Mouse (Mus musculus) B cell, adult 67 days (primary cell): Measurements from ENCODE around the gene Cept1. TPM values are rescaled to one million over a fixed set of nuclear protein-coding genes. Genes with fewer than 3 reads are reported as not detected.

Experiments used
- total RNA-seq, 2 experiments: library from RNA; stranded (reverse); gene quantifications; 4 replicates each; pipeline ENCODE4 v1.2.4; 2023

Cept1 gene
- total RNA-seq = 10 to 100 TPM; 70.0 to 81.1 TPM

DNA sequence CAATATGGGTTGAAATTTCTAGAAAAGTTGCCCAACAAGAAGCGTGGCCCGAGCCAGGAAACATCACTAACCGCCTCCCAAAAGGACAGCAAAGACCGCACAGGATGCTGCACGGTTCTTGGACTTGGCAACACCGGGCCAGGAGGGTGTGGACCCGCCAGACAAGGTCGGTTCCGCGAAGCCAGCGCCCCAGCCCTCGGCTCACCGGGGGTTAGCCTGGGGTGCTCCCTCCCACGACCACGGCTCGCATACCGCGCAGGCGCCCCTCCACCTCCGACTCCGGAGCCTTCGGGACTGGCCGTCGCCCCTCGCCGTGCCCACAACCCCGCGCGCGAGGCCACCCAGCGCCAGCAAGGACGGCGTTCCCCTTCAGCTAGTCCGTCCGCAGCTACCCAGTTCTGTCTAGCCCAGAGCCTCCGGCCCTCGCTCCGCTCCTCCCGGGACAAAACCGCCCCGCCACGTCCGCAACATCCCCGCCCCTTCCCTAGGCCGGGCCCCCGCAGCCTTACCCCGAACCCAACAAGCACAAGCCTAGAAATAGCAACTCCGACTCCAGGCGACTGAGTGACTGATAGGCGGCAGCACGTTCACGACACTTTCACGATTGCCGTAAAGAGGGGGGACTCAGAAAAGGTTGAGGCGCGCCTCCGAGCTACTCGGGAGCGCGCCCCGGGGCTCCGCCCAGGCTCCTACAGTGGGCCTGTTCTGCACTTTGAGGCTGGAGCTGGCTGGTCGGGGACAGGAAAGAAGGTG, at the start of gene Cept1, which contains the start of gene Dram2:
Gene Cept1, minus strand, starts transcription at position 632 of the 753 bp plus-strand sequence.
Gene Dram2, plus strand, starts transcription at position 628 of the 753 bp plus-strand sequence.

DNA sequence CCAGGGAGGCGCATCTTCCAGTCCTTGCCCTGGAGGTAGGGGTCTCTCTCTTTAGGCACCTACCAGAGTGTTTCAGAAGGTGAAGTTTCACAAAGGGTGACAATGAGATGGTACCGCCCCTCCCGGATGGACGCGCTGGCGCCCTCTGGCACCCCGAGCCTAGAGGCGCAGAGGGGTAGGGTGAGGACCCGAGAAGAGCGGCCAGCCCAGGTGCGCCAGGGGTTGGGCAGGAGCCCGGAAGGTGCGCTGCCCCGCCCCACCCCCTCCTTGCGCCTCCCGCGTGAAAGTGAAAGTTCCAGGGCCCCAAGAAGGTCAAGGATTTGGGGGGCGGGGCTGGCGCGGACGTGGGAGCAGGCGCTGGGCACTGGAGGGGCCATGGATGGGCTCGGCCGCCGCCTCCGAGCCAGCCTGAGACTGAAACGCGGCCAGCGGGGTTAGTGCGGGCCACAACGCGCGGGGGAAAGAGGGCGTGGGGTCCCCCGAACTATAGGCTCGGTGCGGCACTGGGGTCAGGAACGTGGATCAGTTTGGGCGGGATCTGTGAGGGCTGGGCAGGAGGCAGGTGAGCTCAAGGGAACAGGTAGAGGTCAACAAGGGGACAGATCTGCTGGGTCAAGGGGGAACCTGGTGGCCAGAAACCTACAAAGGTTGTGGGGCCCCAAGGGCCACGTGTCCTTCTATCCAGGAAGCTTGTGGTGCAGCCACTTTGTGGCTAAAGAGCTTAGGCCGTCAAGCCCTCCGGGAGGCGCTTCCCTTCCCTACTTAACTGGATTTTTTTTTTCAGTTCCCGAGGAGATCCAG, 65.1 kb downstream of the Cept1 start, which contains the start of gene Dennd2d:
Gene Dennd2d, plus strand, starts transcription at position 125 of the 801 bp plus-strand sequence.

Other genes starting within 250 kb of the Cept1 start
- gene Chil6, start 141.6 kb downstream of the Cept1 start, total RNA-seq = 1 to 10 TPM; 1.1 to 3.1 TPM
- gene Dennd2d, start 65.4 kb downstream of the Cept1 start, total RNA-seq = 100 to 1,000 TPM in 1 of 2 experiments, 10 to 100 TPM in 1; 68.1 to 101 TPM
- 10 to 100 TPM; 74.6 to 93.6 TPM for gene Dram2, start within 50 bp of the Cept1 start, total RNA-seq
- gene Lrif1, start 137.2 kb upstream of the Cept1 start, total RNA-seq = 10 to 100 TPM; 68.6 to 78.4 TPM
- 100 to 1,000 TPM; 500 to 541 TPM for gene Cd53, start 242.3 kb upstream of the Cept1 start, total RNA-seq